Mouse (Mus musculus) megakaryocyte, embryonic 14.5 days (primary cell): Measurements from ENCODE around the gene Trappc10. TPM values are rescaled to one million over a fixed set of nuclear protein-coding genes. Genes with fewer than 3 reads are reported as not detected.

ENCODE experiments used
- H3K27me3 ChIP-seq: replicated peaks from 2 replicates; pipeline ENCODE3; 2012; ENCODE audit warnings: inconsistent platforms
- H3K36me3 ChIP-seq: replicated peaks from 2 replicates; pipeline ENCODE3; 2012; ENCODE audit warnings: low read length, inconsistent platforms, mixed read lengths
- H3K4me1 ChIP-seq: 2 replicates; pipeline ENCODE4 v1.6.1; 2012; ENCODE audit warnings: inconsistent platforms
- H3K4me3 ChIP-seq: replicated peaks from 2 replicates; pipeline ENCODE3; 2012; ENCODE audit warnings: moderate library complexity, mild to moderate bottlenecking, inconsistent platforms
- H3K9me3 ChIP-seq: 2 replicates; pipeline ENCODE4 v1.6.1; 2012; ENCODE audit warnings: inconsistent platforms
- FLI1 ChIP-seq: IDR thresholded peaks from 2 replicates; pipeline ENCODE4 v1.6.1; 2012; ENCODE audit warnings: low read length, inconsistent platforms, mixed read lengths
- GATA1 ChIP-seq: IDR thresholded peaks from 3 replicates; pipeline ENCODE4 v1.6.1; 2012; ENCODE audit warnings: mixed read lengths, low read length, inconsistent platforms, borderline replicate concordance
- polyA plus RNA-seq: library from polyadenylated mRNA; stranded (reverse); fragments of >175 nt; gene quantifications from 2 replicates; pipeline ENCODE4 v1.2.3, GENCODE M21; 2012; ENCODE audit warnings: low replicate concordance; ENCODE audit not compliant: insufficient read depth

The Trappc10 gene
- polyA plus RNA-seq, 1 experiment = 11.0 TPM

GRCm38 (mm10) chr10:78284812-78285211, 40.4 kb upstream of the Trappc10 start:
- Histone ChIP-seq H3K27me3 (no peaks in the 10 kb centered on the region), H3K4me1 (peaks cover 100% of the 10 kb centered on the region), H3K36me3 (peaks cover 91% of the 10 kb centered on the region), H3K9me3 (no peaks in the 10 kb centered on the region), H3K4me3 (peak overlapping the region; percentile 92)
- TF ChIP-seq GATA1 (no peak), FLI1 (no peak)

DNA sequence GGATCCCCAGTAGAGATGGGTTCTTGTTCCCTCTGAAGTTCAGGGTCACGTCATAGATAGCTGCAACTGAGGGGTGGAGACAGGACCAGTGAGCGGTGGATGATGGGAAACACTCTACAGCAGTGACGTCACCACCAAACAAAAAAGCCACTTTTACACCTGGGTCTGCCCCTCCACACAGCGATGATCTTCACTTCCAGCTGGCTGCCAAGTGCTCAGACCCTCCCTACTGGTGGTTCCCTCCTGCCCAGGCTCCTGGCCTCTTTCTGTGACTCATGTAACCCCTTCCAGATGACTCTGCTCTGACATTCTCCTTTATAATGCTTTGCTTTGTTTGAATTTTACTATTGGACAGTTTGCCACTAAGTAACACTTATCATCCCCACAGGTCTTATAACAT, 38.0 kb upstream of the Trappc10 start:
- Histone ChIP-seq H3K4me3 (no peak overlapping the region), H3K36me3 (peaks cover 93% of the 10 kb centered on the region)

GRCm38 (mm10) chr10:78280486-78280885, 36.0 kb upstream of the Trappc10 start:
- Histone ChIP-seq H3K4me3 (no peak overlapping the region), H3K9me3 (no peaks in the 10 kb centered on the region), H3K27me3 (no peaks in the 10 kb centered on the region), H3K36me3 (peaks cover 94% of the 10 kb centered on the region), H3K4me1 (peaks cover 98% of the 10 kb centered on the region)
- no peak for TF ChIP-seq FLI1
- no peak for TF ChIP-seq GATA1

More for the DNA sequence above, 38.0 kb upstream of the Trappc10 start:
- Histone ChIP-seq H3K27me3 (no peaks in the 10 kb centered on the region), H3K4me1 (peaks cover 100% of the 10 kb centered on the region), H3K9me3 (no peaks in the 10 kb centered on the region)
- TF ChIP-seq FLI1 = no peak
- TF ChIP-seq GATA1 = no peak

DNA sequence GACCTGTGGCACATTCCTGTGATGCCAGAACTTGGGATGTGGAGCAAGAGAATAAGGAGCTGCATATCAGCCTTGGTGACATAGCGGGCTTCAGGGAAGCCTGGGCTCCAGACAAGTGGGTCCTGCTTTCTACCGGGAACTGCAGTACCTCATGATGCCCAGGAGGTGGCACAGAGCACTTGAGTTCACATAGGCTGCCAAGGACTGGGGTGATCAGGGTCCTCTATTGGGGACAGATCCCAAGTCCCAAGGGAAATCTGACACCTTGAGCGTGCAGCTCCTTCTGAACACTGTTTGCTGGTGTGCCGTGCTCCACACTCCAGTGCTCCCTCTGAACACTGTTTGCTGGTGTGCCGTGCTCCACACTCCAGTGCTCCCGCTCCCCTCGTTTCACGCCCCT, 34.8 kb upstream of the Trappc10 start:
- Histone ChIP-seq H3K36me3 (peaks cover 100% of the 10 kb centered on the region), H3K4me1 (peaks cover 98% of the 10 kb centered on the region), H3K27me3 (no peaks in the 10 kb centered on the region), H3K4me3 (no peak overlapping the region), H3K9me3 (no peaks in the 10 kb centered on the region)
- no peak for TF ChIP-seq GATA1
- TF ChIP-seq FLI1 = no peak

- H3K9me3 ChIP-seq = no peaks in the 10 kb centered on the region
- peaks cover 98% of the 10 kb centered on the region for H3K4me1 ChIP-seq
- H3K4me3 ChIP-seq = no peak overlapping the region
- TF ChIP-seq GATA1 = no peak
- no peak for TF ChIP-seq FLI1
- peaks cover 100% of the 10 kb centered on the region for H3K36me3 ChIP-seq
- H3K27me3 ChIP-seq = no peaks in the 10 kb centered on the region
These were observed 33.4 kb upstream of the Trappc10 start for GRCm38 (mm10) chr10:78277835-78278234.

DNA sequence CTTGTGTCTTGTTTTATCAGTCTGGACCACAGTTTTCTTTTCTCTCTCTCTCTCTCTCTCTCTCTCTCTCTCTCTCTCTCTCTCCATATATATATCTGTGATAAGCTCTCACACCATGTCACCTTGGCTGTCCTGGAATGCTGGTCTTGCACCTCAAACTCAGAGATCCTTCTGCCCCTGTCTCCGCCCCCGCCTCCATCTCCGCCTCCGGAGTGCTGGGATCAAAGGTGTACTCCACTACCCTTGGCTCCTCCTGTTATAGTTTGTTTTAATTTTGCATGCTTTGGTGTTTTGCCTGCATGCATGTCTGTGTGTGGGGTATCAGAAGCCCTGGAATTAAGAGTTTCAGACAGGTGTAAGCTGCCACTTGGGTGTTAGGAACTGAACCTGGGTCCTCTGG, 31.8 kb upstream of the Trappc10 start:
- Histone ChIP-seq H3K27me3 (no peaks in the 10 kb centered on the region), H3K4me3 (no peak overlapping the region), H3K36me3 (peaks cover 100% of the 10 kb centered on the region), H3K9me3 (no peaks in the 10 kb centered on the region), H3K4me1 (peaks cover 94% of the 10 kb centered on the region)
- TF ChIP-seq GATA1 = no peak
- TF ChIP-seq FLI1 = no peak

DNA sequence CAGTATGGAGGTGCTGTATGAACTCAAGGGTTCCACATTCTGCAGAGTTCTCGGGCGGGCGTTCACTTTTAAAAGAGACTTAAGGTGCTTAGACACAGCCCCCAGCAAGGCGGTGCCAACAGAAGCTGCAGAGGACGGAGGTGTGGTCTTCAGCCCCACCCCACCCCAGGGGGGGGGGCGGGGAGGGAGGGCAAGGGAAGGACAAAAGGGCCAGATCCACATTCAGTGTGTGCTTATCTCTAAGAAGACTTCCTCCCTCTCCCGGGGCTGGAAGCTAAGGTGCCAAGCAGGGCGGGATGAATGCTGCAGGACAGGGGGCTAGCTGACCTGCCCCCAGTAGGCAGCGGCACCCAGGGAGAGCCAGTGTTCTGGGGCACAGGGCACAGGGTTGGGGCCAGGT, 28.5 kb upstream of the Trappc10 start:
- H3K4me1 ChIP-seq = peaks cover 73% of the 10 kb centered on the region
- H3K36me3 ChIP-seq = peaks cover 96% of the 10 kb centered on the region
- no peaks in the 10 kb centered on the region for H3K9me3 ChIP-seq
- TF ChIP-seq GATA1 = no peak
- TF ChIP-seq FLI1 = no peak
- no peaks in the 10 kb centered on the region for H3K27me3 ChIP-seq
- no peak overlapping the region for H3K4me3 ChIP-seq

DNA sequence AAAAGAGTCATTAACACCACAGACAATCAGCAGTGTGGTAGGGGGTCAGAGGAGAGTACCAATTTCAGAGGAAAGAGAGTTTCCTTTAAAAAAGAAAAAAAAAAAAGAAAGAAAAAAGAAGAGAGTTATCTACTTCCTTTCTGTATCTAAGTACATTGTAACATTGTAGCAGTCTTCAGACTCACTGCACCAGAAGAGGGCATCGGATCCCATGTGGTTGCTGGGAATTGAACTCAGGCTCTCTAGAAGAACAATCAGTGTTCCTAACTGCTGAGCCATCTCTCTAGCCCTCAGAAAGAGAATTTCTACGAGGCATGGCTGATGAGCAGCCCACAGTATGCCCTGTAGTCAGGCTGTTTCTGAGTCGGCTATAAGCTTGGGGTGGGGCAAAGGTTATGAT, 21.4 kb upstream of the Trappc10 start:
- peaks cover 62% of the 10 kb centered on the region for H3K4me1 ChIP-seq
- peaks cover 49% of the 10 kb centered on the region for H3K36me3 ChIP-seq
- H3K27me3 ChIP-seq = peaks cover 9% of the 10 kb centered on the region
- TF ChIP-seq GATA1 (no peak), FLI1 (no peak)
- no peak overlapping the region for H3K4me3 ChIP-seq
- peaks cover 19% of the 10 kb centered on the region for H3K9me3 ChIP-seq

- H3K4me1 ChIP-seq = peaks cover 69% of the 10 kb centered on the region
- H3K27me3 ChIP-seq = peaks cover 16% of the 10 kb centered on the region
- H3K36me3 ChIP-seq = peaks cover 42% of the 10 kb centered on the region
- H3K9me3 ChIP-seq = peaks cover 19% of the 10 kb centered on the region
- H3K4me3 ChIP-seq = peak overlapping the region; percentile 38
- TF ChIP-seq GATA1 (no peak; the same call in 2 of the 3 replicates), FLI1 (0 out of 2 replicates have a peak, but pooled peaks have one; percentile 28)
These were observed 20.3 kb upstream of the Trappc10 start for GRCm38 (mm10) chr10:78264735-78265134.

GRCm38 (mm10) chr10:78260916-78261650, 16.6 kb upstream of the Trappc10 start:
- Histone ChIP-seq H3K4me1 (peaks cover 65% of the 10 kb centered on the region), H3K36me3 (peaks cover 30% of the 10 kb centered on the region), H3K9me3 (peaks cover 19% of the 10 kb centered on the region), H3K4me3 (no peak overlapping the region), H3K27me3 (peaks cover 28% of the 10 kb centered on the region)
- no peak for TF ChIP-seq GATA1
- no peak for TF ChIP-seq FLI1

- TF ChIP-seq GATA1 (no peak), FLI1 (no peak)
- peaks cover 65% of the 10 kb centered on the region for H3K4me1 ChIP-seq
- H3K4me3 ChIP-seq = no peak overlapping the region
- H3K36me3 ChIP-seq = peaks cover 30% of the 10 kb centered on the region
- peaks cover 19% of the 10 kb centered on the region for H3K9me3 ChIP-seq
- H3K27me3 ChIP-seq = peaks cover 28% of the 10 kb centered on the region
These were observed 15.9 kb upstream of the Trappc10 start for GRCm38 (mm10) chr10:78260322-78260721.
